Mouse (Mus musculus) heart, adult 2 months (tissue): Measurements from ENCODE around the gene Mocs2. TPM values are rescaled to one million over a fixed set of nuclear protein-coding genes. Genes with fewer than 3 reads are reported as not detected.

Source experiments
- DNase-seq, 2 experiments: peaks; one replicate each; pipeline ENCODE4 v3.0.0; 2021
- H3K27ac ChIP-seq: fragments of 200-600 bp; 2 replicates; pipeline ENCODE4 v1.8.1; 2022
- H3K27me3 ChIP-seq: fragments of 200-500 bp; 2 replicates; pipeline ENCODE4 v1.6.1; 2012; ENCODE audit warnings: mild to moderate bottlenecking, low read length, inconsistent platforms, mixed read lengths; ENCODE audit not compliant: control insufficient read depth, insufficient read depth
- H3K36me3 ChIP-seq: fragments of 200-500 bp; 2 replicates; pipeline ENCODE4 v1.6.1; 2012; ENCODE audit warnings: low read length, inconsistent platforms; ENCODE audit not compliant: control insufficient read depth, insufficient read depth
- H3K4me1 ChIP-seq: fragments of 200-500 bp; 2 replicates; pipeline ENCODE4 v1.6.1; 2011; ENCODE audit warnings: low read length; ENCODE audit not compliant: control insufficient read depth, insufficient read depth
- H3K4me3 ChIP-seq: fragments of 200-600 bp; 2 replicates; pipeline ENCODE4 v1.8.1; 2022
- H3K79me2 ChIP-seq: fragments of 200-500 bp; replicated peaks from 2 replicates; pipeline ENCODE4 v1.6.1; 2012; ENCODE audit warnings: mild to moderate bottlenecking, inconsistent platforms, low read length, moderate library complexity, mixed read lengths; ENCODE audit not compliant: control insufficient read depth, insufficient read depth
- H3K9ac ChIP-seq: fragments of 200-500 bp; 2 replicates; pipeline ENCODE4 v1.6.1; 2012; ENCODE audit warnings: low read depth, mild to moderate bottlenecking, control low read depth, inconsistent platforms, low read length, mixed read lengths
- CTCF ChIP-seq: fragments of 200-600 bp; IDR thresholded peaks from 2 replicates; pipeline ENCODE4 v1.8.1; 2022; ENCODE audit warnings: antibody characterized with exemption, mild to moderate bottlenecking, moderate library complexity
- EP300 ChIP-seq: fragments of 200-500 bp; IDR thresholded peaks from 2 replicates; pipeline ENCODE4 v1.6.1; 2011; ENCODE audit warnings: low read depth, low read length, control low read depth; ENCODE audit not compliant: insufficient read depth
- POLR2A ChIP-seq: fragments of 200-500 bp; IDR thresholded peaks from 2 replicates; pipeline ENCODE4 v1.6.1; 2011; ENCODE audit warnings: mild to moderate bottlenecking, low read depth, low read length, control low read depth; ENCODE audit not compliant: insufficient read depth
- WGBS: fragments of 180-500 bp; shearing (Covaris S2); methylation state at CpG from one replicate; pipeline ENCODE4 v1.1.7; 2018; 5-methylcytosine and 5-hydroxymethylcytosine counted together
- intact Hi-C: fragments of 180-260 bp; cut with DNase I; formaldehyde crosslinking; loops from one replicate; pipeline ENCODE4 v1.15.1; 2025
- long read RNA-seq: library from polyadenylated mRNA; stranded (forward); transcript quantifications from one replicate; pipeline ENCODE4 v2.0.0, GENCODE M21; 2021
- polyA plus RNA-seq: library from polyadenylated mRNA; depleted of rRNA; stranded (reverse); fragments of >200 nt; gene quantifications from 2 replicates; pipeline ENCODE4 v1.2.3, GENCODE M21; 2012; rRNA removed
- total RNA-seq, 2 experiments: library from RNA; stranded (reverse); gene quantifications; 2 replicates each; pipeline ENCODE4 v1.2.3; 2021

Mocs2 gene
- total RNA-seq (10 to 100 TPM; 30.6 to 32.5 TPM), polyA plus RNA-seq (17.1 and 32.7 TPM in 2 replicates)
- long read RNA-seq, transcript Mocs2-207 (7 exons, 1,193 nt): major isoform, 18 of 29 reads
- long read RNA-seq, partial matches to known transcripts: 1 of 29 reads
- long read RNA-seq, other reads (novel, unspliced or antisense): 6 of 29 reads

DNA sequence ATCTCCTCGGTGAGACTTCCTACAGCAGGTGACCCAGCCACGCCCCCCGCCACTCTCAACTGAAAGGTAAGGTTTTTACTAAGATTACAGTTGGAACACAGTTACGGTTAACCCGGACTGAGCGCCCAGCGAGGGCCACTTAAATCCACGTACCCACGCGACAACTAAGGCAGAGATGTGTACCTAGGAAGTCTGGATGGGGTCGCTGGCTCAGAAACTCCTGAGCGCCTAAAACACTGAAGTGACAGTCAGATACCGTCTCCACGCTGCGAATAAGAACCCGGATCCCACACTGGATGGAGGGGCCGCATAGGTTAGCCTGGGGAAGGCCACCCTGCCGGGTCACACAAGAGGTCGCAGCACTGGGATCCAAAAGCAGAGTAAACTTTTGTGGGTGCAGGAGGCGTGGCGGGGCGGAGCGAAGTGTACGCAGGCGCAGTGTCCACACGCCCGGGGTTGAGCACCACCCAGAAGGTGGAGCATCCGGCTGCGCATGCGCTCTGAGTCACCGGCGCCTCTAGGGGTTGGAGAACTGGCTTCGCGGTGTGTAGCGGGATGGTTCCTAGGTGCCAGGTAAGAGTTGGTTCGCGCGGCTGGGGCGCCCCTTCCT, at the start of gene Mocs2:
Gene Mocs2 (plus strand): TSS at position 486 of the 610 bp plus-strand sequence.
- peak; percentile 24 for TF ChIP-seq CTCF
- TF ChIP-seq EP300: no peak
- peak; percentile 88 for TF ChIP-seq POLR2A
- no peaks in the 10 kb centered on the region for H3K27me3 ChIP-seq
- WGBS: 1% methylated on average over 39 of the region's 39 CpGs
- H3K4me1 ChIP-seq: 0 out of 2 replicates have a peak, but pooled peaks cover 1% of the 10 kb centered on the region
- H3K27ac ChIP-seq: peak within 1 kb of the TSS; percentile 76
- H3K36me3 ChIP-seq: peaks cover under 1% of the 10 kb centered on the region; the same call in 1 of the 2 replicates
- peak within 1 kb of the TSS; percentile 86 for H3K9ac ChIP-seq
- intact Hi-C loops: no loop called here
- H3K4me3 ChIP-seq: peak within 1 kb of the TSS; percentile 77
- H3K79me2 ChIP-seq: peaks cover 2% of the 10 kb centered on the region
- peak; percentile 95 to 96 for DNase-seq

DNA sequence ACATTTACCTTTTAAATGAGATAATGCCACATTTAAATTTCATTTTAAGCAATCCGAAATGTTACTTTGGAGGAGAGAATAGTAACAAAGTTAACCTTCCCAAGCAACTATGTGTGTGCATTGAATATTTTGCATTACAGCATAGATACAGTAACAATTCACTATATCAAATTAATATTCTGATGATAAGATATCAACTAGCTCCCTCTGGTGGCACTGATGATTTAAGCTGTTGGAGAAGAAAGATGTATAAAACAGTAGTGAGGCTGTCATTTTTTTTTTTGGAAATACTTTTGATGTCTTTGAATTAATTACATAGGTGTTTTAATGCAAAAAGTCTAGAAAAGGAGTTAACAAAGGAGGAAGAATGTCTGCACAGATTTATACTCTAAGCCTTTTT, 26.5 kb upstream of the Mocs2 start:
- Histone ChIP-seq H3K9ac (no peak overlapping the region), H3K36me3 (no peaks in the 10 kb centered on the region), H3K27ac (no peak overlapping the region), H3K79me2 (no peaks in the 10 kb centered on the region), H3K4me1 (no peaks in the 10 kb centered on the region; the same call in 1 of the 2 replicates), H3K27me3 (no peaks in the 10 kb centered on the region), H3K4me3 (no peak overlapping the region)
- no peak for DNase-seq
- 84% methylated on average over 1 of the region's 1 CpGs for WGBS
- intact Hi-C loops: loop anchor here (5.0 kb wide), 2 partner anchors 329 to 714 kb away; no protein-coding TSS in a partner anchor
- TF ChIP-seq CTCF (peak; percentile 71), EP300 (no peak)

DNA sequence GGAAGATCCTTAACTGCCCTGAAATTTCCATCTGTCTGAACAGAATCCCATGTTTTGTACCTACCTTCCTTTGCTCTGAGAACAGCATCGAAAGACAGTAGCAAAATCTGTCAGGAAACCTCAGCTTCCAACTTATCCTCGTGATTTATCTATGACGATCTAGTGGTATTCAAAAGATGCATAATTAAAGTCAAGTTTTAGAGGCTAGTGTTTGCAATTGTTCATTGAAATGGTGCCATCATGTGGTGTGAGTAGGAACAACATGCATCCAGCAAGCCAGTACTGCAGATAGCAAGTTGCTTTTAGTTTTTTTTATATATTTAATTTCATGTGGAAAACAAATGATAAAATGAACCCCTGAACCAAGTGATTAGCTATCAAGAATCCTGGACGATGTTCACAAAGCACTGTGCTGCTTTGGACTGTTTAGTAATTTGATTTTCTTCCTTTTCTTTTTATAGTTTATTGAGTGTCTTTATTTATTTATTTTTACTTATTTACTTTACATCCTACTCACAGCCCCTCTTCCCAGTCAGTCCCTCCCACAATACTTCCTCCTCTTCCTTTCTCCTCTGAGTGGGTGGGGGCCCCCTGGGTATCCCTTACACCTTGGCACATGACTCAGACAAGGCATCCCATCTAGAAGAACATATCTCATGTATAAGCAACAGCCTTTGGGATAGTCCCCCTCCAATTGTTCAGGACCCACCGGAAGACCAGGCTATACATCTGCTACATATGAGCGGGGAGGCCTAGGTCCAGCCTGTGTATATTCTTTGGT, 24.6 kb upstream of the Mocs2 start:
- H3K27ac ChIP-seq: no peak overlapping the region
- no peaks in the 10 kb centered on the region for H3K4me1 ChIP-seq
- no peak overlapping the region for H3K4me3 ChIP-seq
- no peaks in the 10 kb centered on the region for H3K36me3 ChIP-seq
- whole genome bisulfite sequencing: 32% methylated on average over 6 of the region's 6 CpGs
- intact Hi-C loops: loop anchor here (1.0 to 5.0 kb wide), 3 partner anchors 331 to 916 kb away; no protein-coding TSS in a partner anchor
- no peaks in the 10 kb centered on the region for H3K27me3 ChIP-seq
- no peak for DNase-seq
- no peaks in the 10 kb centered on the region for H3K79me2 ChIP-seq
- H3K9ac ChIP-seq: no peak overlapping the region
- TF ChIP-seq CTCF (peak; percentile 90), POLR2A (no peak), EP300 (no peak)

GRCm38 (mm10) chr13:114801857-114802256, 16.2 kb upstream of the Mocs2 start:
- WGBS: 87% methylated on average over 3 of the region's 3 CpGs
- H3K4me1 ChIP-seq: no peaks in the 10 kb centered on the region
- intact Hi-C loops: no loop called here
- no peaks in the 10 kb centered on the region for H3K27me3 ChIP-seq
- TF ChIP-seq CTCF (no peak), POLR2A (no peak), EP300 (no peak)
- no peaks in the 10 kb centered on the region for H3K79me2 ChIP-seq
- H3K36me3 ChIP-seq: no peaks in the 10 kb centered on the region
- H3K27ac ChIP-seq: no peak overlapping the region
- no peak for DNase-seq
- no peak overlapping the region for H3K4me3 ChIP-seq
- H3K9ac ChIP-seq: no peak overlapping the region

DNA sequence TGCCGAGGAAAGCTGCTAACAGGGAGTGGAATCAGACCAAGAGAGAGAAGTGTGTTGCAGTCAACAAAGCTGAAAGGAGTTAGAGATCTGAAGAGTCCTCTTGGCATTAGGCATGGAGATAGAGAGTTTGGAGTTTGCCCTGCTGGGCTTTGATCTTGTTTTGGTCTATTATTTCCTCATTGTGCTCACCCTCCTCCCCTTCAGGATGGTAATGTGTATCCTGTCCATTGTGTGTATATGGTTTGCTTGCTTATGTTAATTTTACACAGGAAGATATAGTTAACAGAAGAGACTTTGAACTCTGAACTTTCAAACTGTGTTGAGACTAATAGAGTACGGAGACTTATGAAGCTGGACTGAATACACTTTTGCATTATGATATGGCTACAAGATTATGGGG, 15.1 kb upstream of the Mocs2 start:
- no peaks in the 10 kb centered on the region for H3K36me3 ChIP-seq
- no peak overlapping the region for H3K9ac ChIP-seq
- 75% methylated on average over 2 of the region's 2 CpGs for WGBS
- DNase-seq: no peak
- TF ChIP-seq EP300 (no peak), CTCF (no peak), POLR2A (no peak)
- no peaks in the 10 kb centered on the region for H3K27me3 ChIP-seq
- no peak overlapping the region for H3K27ac ChIP-seq
- no peaks in the 10 kb centered on the region for H3K79me2 ChIP-seq
- intact Hi-C loops: no loop called here
- no peak overlapping the region for H3K4me3 ChIP-seq
- H3K4me1 ChIP-seq: no peaks in the 10 kb centered on the region

DNA sequence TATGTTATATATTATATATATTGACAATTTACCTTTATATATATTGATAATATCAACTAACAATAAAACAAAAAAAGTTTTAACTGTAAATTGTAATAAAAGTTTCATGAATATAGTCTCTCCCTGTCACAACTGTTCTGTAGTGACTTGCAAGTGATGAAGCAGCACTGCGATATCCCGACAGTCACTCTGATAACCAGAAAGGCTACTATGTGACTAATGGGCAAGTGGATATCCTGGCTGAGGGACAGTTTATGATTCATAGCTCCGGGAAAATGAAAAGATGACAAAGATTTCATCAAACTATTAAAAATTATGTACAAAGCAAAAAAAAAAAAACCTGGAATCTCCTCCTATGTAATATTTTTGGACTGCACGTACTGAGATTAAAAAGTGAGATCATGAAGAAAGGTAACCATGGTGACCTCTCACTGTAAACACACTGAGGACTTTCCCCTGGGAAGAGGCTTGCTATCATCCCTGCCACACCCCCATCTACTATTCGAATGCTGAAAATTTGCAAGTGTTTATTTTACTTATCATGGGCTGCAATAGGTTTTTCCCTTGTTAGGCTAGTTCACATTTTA, 8.3 kb upstream of the Mocs2 start:
- H3K4me3 ChIP-seq: no peak overlapping the region
- H3K36me3 ChIP-seq: no peaks in the 10 kb centered on the region
- TF ChIP-seq POLR2A: no peak
- no peak for TF ChIP-seq EP300
- no peak for TF ChIP-seq CTCF
- WGBS: 43% methylated on average over 5 of the region's 5 CpGs
- H3K27ac ChIP-seq: no peak overlapping the region
- no peaks in the 10 kb centered on the region for H3K79me2 ChIP-seq
- H3K27me3 ChIP-seq: no peaks in the 10 kb centered on the region
- no peak overlapping the region for H3K9ac ChIP-seq
- intact Hi-C loops: no loop called here
- no peak for DNase-seq
- no peaks in the 10 kb centered on the region for H3K4me1 ChIP-seq
